Mouse (Mus musculus) embryonic facial prominence, embryonic 13.5 days (tissue): Measurements from ENCODE around the gene Ash1l. TPM values are rescaled to one million over a fixed set of nuclear protein-coding genes. Genes with fewer than 3 reads are reported as not detected.

Experiments
- ATAC-seq: fragments of 200-750 bp; cut with Nextera tagmentation; 2 replicates; pipeline ENCODE4 v1.8.0; 2017; ENCODE audit warnings: low read depth; ENCODE audit not compliant: insufficient number of reproducible peaks, insufficient read depth, low FRiP score, low TSS enrichment
- H3K27ac ChIP-seq: fragments of 300-500 bp; sonication (generic); 2 replicates; pipeline ENCODE4 v1.5.1; 2015; ENCODE audit warnings: moderate library complexity, mild to moderate bottlenecking, inconsistent platforms
- H3K27me3 ChIP-seq: fragments of 300-500 bp; sonication (generic); 2 replicates; pipeline ENCODE4 v1.6.1; 2015; ENCODE audit warnings: mild to moderate bottlenecking, inconsistent platforms
- H3K36me3 ChIP-seq: fragments of 300-500 bp; sonication (generic); 2 replicates; pipeline ENCODE4 v1.6.1; 2015; ENCODE audit warnings: mild to moderate bottlenecking, inconsistent platforms
- H3K4me1 ChIP-seq: fragments of 300-500 bp; sonication (generic); 2 replicates; pipeline ENCODE4 v1.6.1; 2015; ENCODE audit warnings: inconsistent platforms
- H3K4me2 ChIP-seq: fragments of 300-500 bp; sonication (generic); 2 replicates; pipeline ENCODE4 v1.6.1; 2015; ENCODE audit warnings: moderate library complexity, mild to moderate bottlenecking, inconsistent platforms
- H3K4me3 ChIP-seq: fragments of 300-500 bp; sonication (generic); 2 replicates; pipeline ENCODE4 v1.5.1; 2015; ENCODE audit warnings: mild to moderate bottlenecking, inconsistent platforms
- H3K9ac ChIP-seq: fragments of 300-500 bp; sonication (generic); 2 replicates; pipeline ENCODE4 v1.6.1; 2015; ENCODE audit warnings: mild to moderate bottlenecking, inconsistent platforms
- H3K9me3 ChIP-seq: fragments of 300-500 bp; sonication (generic); 2 replicates; pipeline ENCODE4 v1.6.1; 2016; ENCODE audit warnings: inconsistent platforms
- WGBS: fragments of 180-500 bp; shearing (Covaris S2); methylation state at CpG from one replicate; pipeline ENCODE4 v1.1.7; 2015; ENCODE audit warnings: mixed read lengths; 5-methylcytosine and 5-hydroxymethylcytosine counted together
- polyA plus RNA-seq: library from polyadenylated mRNA; unstranded; fragments of >200 nt; fragmentation: Nextera tagmentation; extraction: Ambion mirVana; gene quantifications from 2 replicates; pipeline ENCODE4 v1.2.1, GENCODE M21; 2015

The Ash1l gene
- polyA plus RNA-seq, 1 experiment from 2014 or later = 29.4 TPM

DNA sequence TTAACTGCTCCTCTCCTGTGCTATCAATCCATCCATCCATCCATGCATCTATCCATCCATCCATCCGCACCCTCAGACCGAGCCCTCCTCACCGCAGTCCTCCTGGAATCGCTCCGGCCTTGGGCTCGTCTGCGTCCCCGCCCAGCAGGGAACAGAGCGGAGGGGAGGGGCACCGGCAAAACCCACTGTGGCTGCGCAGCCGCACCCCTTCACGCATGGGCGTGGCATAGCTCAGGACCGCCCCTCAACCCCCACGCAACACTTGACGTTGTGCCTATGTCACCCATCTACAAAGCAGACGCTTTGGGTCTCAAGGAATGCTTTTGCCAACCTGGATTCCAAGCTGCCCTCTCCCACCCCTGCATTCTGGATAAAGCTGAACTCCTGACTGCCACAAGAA lies 142.8 kb downstream of the Ash1l start, which contains the start of gene Rusc1:
Gene Rusc1 (minus strand): TSS at position 137 of the 400 bp plus-strand sequence.
- H3K9me3 ChIP-seq = no peaks in the 10 kb centered on the region
- peak within 1 kb of the TSS; percentile 76 for H3K9ac ChIP-seq
- H3K27ac ChIP-seq = no peak within 1 kb of the TSS
- ATAC-seq = peak; percentile 72
- H3K27me3 ChIP-seq = peaks cover 25% of the 10 kb centered on the region
- H3K4me2 ChIP-seq = peak within 1 kb of the TSS; percentile 99
- H3K36me3 ChIP-seq = peaks cover 51% of the 10 kb centered on the region
- under 1% methylated on average over 18 of the region's 18 CpGs for WGBS
- peak within 1 kb of the TSS; percentile 64 for H3K4me3 ChIP-seq
- peaks cover 34% of the 10 kb centered on the region for H3K4me1 ChIP-seq

DNA sequence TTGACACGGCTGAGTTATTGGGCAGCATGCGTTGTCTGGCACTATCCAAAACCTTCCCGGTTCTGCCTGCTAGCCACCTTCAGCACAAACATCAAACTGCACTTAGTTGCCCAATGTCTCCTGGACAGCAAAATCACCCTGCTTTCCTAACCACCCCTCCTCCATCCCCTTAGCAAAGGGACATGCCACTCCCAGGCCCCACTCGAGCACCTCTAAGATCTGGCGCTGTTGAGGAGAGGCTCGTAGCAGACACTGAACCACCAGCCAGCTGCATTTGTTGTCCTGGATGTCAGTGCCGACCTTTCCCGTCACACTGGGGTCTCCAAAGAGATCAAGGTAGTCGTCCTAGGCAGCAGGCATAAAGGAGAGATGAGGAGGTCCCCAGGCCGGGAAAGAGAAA lies 143.6 kb downstream of the Ash1l start:
- 81% methylated on average over 10 of the region's 10 CpGs for WGBS
- Histone ChIP-seq H3K4me1 (peaks cover 35% of the 10 kb centered on the region), H3K36me3 (peaks cover 50% of the 10 kb centered on the region), H3K9ac (no peak overlapping the region), H3K4me3 (no peak overlapping the region), H3K4me2 (no peak overlapping the region), H3K27ac (no peak overlapping the region), H3K9me3 (no peaks in the 10 kb centered on the region), H3K27me3 (peaks cover 19% of the 10 kb centered on the region)
- no peak for ATAC-seq

DNA sequence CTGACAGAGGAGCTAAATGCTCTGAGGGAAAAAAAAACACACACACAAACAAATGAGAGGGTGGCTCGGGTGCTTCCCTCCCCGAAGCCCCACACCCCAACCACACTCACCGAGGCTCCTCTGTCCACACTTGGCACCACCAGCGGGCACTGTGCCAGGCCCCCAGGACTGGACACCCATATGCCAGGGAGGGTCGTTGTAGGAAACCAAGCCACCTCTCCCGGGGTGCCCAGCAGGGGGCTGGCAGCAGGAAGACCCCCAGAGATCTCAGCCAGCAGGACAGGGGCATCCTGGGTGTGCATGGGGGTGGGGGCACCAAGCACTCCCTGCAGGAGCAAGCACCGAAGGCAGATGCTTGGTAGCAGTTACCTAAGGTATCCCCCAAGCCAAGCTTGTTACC lies 150.4 kb downstream of the Ash1l start, which contains the start of gene Gm43738:
Gene Gm43738 (minus strand): TSS at position 289 of the 400 bp plus-strand sequence.
- ATAC-seq = no peak
- Histone ChIP-seq H3K4me1 (peaks cover 35% of the 10 kb centered on the region), H3K27ac (peak within 1 kb of the TSS; percentile 68), H3K4me3 (peak within 1 kb of the TSS; percentile 67), H3K9me3 (no peaks in the 10 kb centered on the region), H3K9ac (peak within 1 kb of the TSS; percentile 76), H3K36me3 (peaks cover 40% of the 10 kb centered on the region), H3K4me2 (peak within 1 kb of the TSS; percentile 85), H3K27me3 (no peaks in the 10 kb centered on the region)
- WGBS = 44% methylated on average over 7 of the region's 7 CpGs

DNA sequence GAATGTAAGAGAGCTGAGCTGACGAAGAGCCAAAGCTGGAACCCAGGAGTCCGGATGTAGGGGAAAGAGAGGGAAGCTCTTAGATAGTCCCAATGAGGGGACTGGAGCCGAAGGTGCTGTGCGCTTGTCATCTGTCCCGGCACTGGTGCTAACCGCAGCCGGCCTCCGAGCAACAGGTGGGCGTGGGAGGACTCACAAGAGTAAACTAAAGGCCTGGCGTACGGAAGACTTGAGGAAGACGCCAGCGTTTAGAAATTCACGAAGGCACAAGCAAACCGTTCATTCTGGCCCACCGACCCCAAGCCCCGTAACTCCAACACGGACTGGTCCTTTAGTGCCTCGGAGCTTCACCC lies 151.0 kb downstream of the Ash1l start:
- H3K4me1 ChIP-seq = peaks cover 35% of the 10 kb centered on the region
- no peaks in the 10 kb centered on the region for H3K27me3 ChIP-seq
- ATAC-seq = no peak
- peaks cover 34% of the 10 kb centered on the region for H3K36me3 ChIP-seq
- H3K9me3 ChIP-seq = no peaks in the 10 kb centered on the region
- peak overlapping the region; percentile 76 for H3K9ac ChIP-seq
- H3K4me2 ChIP-seq = peak overlapping the region; percentile 85
- under 1% methylated on average over 19 of the region's 19 CpGs for WGBS
- H3K27ac ChIP-seq = peak overlapping the region; percentile 68
- H3K4me3 ChIP-seq = peak overlapping the region; percentile 67

DNA sequence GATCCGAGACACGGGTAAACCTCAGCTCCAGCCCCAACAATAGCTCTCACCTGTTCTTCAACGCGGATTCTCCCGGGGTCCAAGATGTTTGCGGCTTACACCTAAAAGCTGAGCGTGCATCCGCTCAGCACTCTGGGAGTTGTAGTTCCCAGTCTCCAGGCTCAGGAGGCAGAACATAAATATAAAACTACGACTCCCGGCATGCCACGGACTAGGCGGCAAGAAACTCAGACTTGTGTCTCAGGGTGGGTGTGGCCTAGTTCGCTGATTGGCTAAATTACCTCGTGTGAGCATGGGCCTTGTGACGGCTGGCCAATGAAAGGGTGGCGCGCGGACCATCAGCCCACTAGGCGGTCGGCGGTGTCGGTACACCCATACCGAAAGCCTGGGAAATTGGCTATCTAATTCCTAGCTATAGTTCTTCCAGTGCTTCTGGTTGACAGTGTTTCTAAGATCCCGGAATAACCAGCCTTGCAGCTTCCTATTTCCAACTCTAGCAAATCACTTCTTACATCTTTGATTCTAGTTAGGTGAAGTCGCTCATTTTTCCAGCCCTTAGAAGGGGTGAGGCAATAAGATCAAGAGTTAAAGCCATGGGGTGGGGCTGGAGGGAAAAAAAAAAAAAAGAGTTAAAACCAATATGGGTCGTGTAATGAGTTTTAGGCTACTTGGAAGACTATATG lies 151.5 kb downstream of the Ash1l start, which contains the start of gene Fdps:
Gene Fdps (minus strand): TSS at position 148 of the 683 bp plus-strand sequence.
- under 1% methylated on average over 26 of the region's 26 CpGs for WGBS
- no peaks in the 10 kb centered on the region for H3K27me3 ChIP-seq
- peak; percentile 99 for ATAC-seq
- peak within 1 kb of the TSS; percentile 68 for H3K27ac ChIP-seq
- H3K9ac ChIP-seq = peak within 1 kb of the TSS; percentile 76
- no peaks in the 10 kb centered on the region for H3K9me3 ChIP-seq
- peak within 1 kb of the TSS; percentile 67 for H3K4me3 ChIP-seq
- H3K4me2 ChIP-seq = peak within 1 kb of the TSS; percentile 85
- peaks cover 35% of the 10 kb centered on the region for H3K4me1 ChIP-seq
- H3K36me3 ChIP-seq = peaks cover 29% of the 10 kb centered on the region

DNA sequence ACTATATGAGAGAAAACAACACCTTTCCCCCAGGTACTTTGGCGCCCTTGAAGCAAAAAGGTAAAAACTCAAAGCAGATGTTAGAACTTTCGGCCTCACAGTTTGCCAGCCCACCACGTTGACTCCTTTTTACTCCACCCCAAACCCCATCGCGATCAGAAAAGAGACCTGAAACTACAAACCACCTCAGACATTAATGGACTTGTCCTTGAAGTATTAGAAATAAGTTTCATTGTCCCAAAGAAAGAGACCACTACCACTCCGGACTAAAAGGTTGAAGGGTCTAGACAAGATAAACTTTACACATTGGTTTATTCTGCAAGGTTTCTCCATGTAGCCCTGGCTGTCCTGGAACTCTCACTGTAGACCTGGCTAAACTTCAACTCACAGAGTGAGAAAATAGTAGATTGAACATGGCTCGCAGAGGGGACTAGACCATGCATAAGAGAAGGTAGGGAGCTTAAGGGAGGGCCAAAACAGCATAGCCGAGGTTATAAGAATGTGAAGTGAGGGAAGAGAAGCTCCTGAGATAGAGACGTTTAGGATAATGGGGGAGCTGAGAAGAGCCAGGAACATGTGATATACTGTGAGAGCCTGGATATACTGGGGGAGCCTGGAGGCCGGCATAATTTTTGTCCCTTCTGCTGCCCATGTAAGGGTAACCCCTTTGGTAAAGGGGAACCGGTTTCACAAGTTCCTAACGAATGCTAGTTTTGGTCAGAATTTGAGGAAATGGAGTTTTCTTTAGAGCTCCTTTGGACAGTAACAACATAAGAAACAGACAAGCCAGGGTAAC lies 152.3 kb downstream of the Ash1l start:
- Histone ChIP-seq H3K36me3 (peaks cover 22% of the 10 kb centered on the region), H3K9ac (0 out of 2 replicates have a peak overlapping the region, but pooled peaks have one; percentile 11), H3K4me3 (peak overlapping the region; percentile 67), H3K27ac (peak overlapping the region; percentile 56), H3K4me1 (peaks cover 35% of the 10 kb centered on the region), H3K27me3 (no peaks in the 10 kb centered on the region), H3K9me3 (no peaks in the 10 kb centered on the region), H3K4me2 (peak overlapping the region; percentile 85)
- ATAC-seq = no peak
- 57% methylated on average over 12 of the region's 12 CpGs for WGBS

DNA sequence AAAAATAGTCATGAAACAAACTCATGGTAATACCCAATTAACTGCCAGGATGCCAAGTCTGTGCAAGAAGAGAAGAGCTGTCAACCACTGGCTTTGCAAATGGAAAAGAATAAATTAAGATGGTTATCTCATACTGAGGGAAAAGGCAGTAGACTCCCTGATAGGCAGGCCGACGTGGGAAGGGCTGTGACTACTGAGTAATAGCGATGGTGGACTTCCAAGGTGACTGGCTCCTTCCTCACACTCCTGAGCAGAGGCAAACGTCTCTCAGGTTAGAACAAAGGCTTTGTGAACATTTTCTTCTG lies 152.8 kb downstream of the Ash1l start:
- peaks cover 17% of the 10 kb centered on the region for H3K36me3 ChIP-seq
- H3K4me1 ChIP-seq = peaks cover 32% of the 10 kb centered on the region
- WGBS = 68% methylated on average over 4 of the region's 4 CpGs
- H3K27ac ChIP-seq = no peak overlapping the region
- no peaks in the 10 kb centered on the region for H3K27me3 ChIP-seq
- no peak overlapping the region for H3K4me3 ChIP-seq
- H3K9ac ChIP-seq = no peak overlapping the region
- H3K4me2 ChIP-seq = no peak overlapping the region
- no peaks in the 10 kb centered on the region for H3K9me3 ChIP-seq
- ATAC-seq = no peak

DNA sequence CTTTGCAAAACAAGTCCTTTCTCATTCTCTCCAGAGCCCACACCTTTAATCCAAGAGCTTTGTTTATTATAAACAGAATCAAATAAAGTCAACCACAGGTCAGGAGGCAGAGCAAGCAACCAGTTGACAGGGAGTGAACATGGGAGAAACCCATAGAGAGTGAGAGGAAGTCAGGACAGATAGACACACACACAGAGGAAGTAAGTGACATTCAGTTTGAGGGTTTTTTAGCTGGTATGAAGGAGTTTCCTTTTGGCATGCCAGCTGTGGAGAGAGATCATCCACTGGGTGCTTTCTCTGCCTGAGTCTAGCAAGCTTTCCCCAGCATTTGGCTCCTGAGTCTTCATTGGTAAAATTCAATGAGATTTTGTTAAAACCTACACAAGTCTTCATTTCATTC lies 156.5 kb downstream of the Ash1l start:
- H3K9me3 ChIP-seq = no peaks in the 10 kb centered on the region
- ATAC-seq = no peak
- no peaks in the 10 kb centered on the region for H3K36me3 ChIP-seq
- no peak overlapping the region for H3K4me3 ChIP-seq
- H3K4me2 ChIP-seq = no peak overlapping the region
- H3K27ac ChIP-seq = no peak overlapping the region
- peaks cover 6% of the 10 kb centered on the region for H3K4me1 ChIP-seq
- H3K27me3 ChIP-seq = no peaks in the 10 kb centered on the region
- no peak overlapping the region for H3K9ac ChIP-seq

DNA sequence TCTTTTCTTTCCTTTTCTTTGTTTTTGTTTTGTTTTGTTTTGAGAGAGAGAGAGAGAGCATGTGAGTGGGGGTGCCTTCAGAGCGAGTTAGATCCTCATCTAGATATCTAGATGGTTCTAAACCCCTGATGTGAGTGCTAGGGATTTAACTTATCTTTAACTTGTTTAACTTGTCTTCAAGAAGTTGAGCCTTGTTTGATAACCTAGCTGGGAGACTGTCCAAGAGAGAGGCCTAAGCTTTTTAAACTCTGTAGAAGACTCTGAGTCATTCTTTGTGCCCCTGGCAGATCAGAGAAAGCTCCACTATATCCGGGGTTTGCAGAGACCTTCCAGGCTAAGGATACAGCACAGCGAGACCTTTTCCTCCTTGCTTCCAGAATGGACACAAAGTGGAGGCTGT lies 157.1 kb downstream of the Ash1l start:
- ATAC-seq = no peak

DNA sequence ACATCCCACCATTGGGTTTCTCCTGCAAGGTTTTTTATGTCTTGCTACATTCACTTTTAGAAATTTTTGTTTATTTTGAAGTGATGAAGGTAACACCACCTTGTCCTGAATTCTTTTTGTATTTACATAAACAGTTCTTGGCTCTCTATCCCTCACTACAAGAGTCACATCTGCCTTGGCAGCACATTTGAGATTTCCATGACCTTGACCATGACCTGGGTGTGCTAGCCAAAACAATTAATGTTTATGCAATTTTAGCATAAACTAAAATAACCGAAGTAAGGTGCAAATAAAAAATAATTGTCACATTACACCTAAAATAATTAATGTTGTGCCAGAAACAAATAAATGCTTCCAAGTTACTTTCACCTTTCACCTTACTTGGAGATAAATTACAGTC lies 157.7 kb downstream of the Ash1l start:
- no peak overlapping the region for H3K9ac ChIP-seq
- no peaks in the 10 kb centered on the region for H3K27me3 ChIP-seq
- no peak overlapping the region for H3K27ac ChIP-seq
- H3K36me3 ChIP-seq = no peaks in the 10 kb centered on the region
- ATAC-seq = no peak
- H3K4me2 ChIP-seq = no peak overlapping the region
- no peak overlapping the region for H3K4me3 ChIP-seq
- 62% methylated on average over 1 of the region's 1 CpGs for WGBS
- no peaks in the 10 kb centered on the region for H3K9me3 ChIP-seq
- no peaks in the 10 kb centered on the region for H3K4me1 ChIP-seq

More for the DNA sequence above, 157.1 kb downstream of the Ash1l start:
- H3K27ac ChIP-seq = no peak overlapping the region
- no peak overlapping the region for H3K4me3 ChIP-seq
- H3K27me3 ChIP-seq = no peaks in the 10 kb centered on the region
- H3K4me2 ChIP-seq = no peak overlapping the region
- no peaks in the 10 kb centered on the region for H3K36me3 ChIP-seq
- 69% methylated on average over 3 of the region's 3 CpGs for WGBS
- H3K9ac ChIP-seq = no peak overlapping the region
- H3K9me3 ChIP-seq = no peaks in the 10 kb centered on the region
- H3K4me1 ChIP-seq = peaks cover 2% of the 10 kb centered on the region; the same call in 1 of the 2 replicates

DNA sequence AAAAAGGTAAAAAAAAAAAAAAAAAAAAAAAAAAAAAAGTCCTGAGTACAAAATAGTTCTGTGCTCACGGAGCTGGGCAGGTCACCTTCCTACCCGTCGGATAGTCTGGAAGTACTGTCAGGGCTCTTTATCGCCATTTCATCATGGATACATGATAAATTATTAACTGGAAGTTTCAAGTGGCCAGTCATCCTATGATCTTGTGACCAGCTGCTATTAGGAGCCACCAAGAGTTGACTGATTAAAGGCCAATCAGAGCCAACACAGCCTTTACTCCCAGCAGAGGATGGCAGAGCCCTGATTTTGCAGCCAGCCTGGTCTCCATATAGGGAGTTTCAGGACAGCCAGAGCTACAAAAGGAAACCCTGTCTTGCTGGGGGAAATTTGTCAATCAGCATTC lies 162.6 kb downstream of the Ash1l start:
- Histone ChIP-seq H3K27ac (no peak overlapping the region), H3K4me2 (no peak overlapping the region), H3K36me3 (no peaks in the 10 kb centered on the region), H3K4me1 (no peaks in the 10 kb centered on the region), H3K9ac (no peak overlapping the region), H3K4me3 (no peak overlapping the region), H3K27me3 (no peaks in the 10 kb centered on the region), H3K9me3 (no peaks in the 10 kb centered on the region)
- ATAC-seq = no peak
- WGBS = 80% methylated on average over 4 of the region's 4 CpGs

DNA sequence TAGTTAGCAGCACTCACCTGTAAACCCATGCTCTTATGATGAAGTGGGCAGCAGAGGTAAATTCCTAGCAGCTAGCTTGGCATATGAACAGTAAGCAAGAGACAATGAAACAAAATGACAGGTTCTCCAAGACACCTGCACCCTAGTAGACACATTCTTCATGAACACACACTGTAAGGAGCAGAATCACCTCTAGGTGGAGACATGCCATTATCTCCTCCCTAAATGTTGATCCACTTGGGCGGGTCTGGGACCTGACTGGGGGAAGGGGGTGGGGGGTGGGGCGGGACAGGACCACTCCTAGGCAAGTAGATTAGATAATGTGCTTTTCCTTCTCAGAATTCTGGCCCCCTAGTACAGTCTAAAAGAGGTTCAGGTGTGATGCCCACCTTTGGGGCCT lies 165.1 kb downstream of the Ash1l start:
- no peaks in the 10 kb centered on the region for H3K4me1 ChIP-seq
- H3K36me3 ChIP-seq = no peaks in the 10 kb centered on the region
- 11% methylated on average over 2 of the region's 2 CpGs for WGBS
- no peaks in the 10 kb centered on the region for H3K27me3 ChIP-seq
- H3K27ac ChIP-seq = no peak overlapping the region
- no peak for ATAC-seq
- no peak overlapping the region for H3K4me3 ChIP-seq
- H3K9me3 ChIP-seq = no peaks in the 10 kb centered on the region
- H3K4me2 ChIP-seq = no peak overlapping the region
- no peak overlapping the region for H3K9ac ChIP-seq
